Mouse (Mus musculus) liver, embryonic 14.5 days (tissue): ENCODE measurements around the gene Ccdc34.
A peak's percentile ranks its signal among the peaks of the same experiment; 100 is the strongest.

ENCODE experiments used
- CTCF ChIP-seq: IDR thresholded peaks from 2 replicates; pipeline ENCODE4 v1.5.1; 2016; ENCODE audit warnings: antibody characterized with exemption, low read depth, control low read depth
- EP300 ChIP-seq: IDR thresholded peaks from 2 replicates; pipeline ENCODE4 v1.6.1; 2016; ENCODE audit warnings: antibody characterized with exemption, low read depth

DNA sequence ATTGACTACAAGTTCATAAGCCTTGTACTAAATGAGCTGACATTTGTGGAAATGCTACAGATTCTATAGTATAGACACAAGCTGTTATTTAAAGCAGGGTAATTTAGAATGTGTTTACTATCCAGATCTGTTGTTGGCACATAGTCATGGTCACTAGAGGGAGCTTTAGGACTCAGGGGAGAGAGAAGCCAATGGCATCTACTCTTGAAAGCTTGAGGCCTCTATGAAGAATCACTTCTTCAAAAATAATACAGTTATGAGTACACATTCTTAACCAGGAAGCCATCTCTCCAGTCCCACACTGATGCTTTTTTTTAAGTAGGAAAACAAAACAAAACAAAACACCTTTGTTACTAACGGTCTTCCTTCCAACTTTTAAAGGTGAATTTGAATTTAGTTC is 45.5 kb downstream of the Ccdc34 start:
- TF ChIP-seq CTCF (peak; percentile 5; the same call in 1 of the 2 replicates), EP300 (no peak)
